Mouse (Mus musculus): ENCODE measurements around the gene Pmfbp1.

DNA sequence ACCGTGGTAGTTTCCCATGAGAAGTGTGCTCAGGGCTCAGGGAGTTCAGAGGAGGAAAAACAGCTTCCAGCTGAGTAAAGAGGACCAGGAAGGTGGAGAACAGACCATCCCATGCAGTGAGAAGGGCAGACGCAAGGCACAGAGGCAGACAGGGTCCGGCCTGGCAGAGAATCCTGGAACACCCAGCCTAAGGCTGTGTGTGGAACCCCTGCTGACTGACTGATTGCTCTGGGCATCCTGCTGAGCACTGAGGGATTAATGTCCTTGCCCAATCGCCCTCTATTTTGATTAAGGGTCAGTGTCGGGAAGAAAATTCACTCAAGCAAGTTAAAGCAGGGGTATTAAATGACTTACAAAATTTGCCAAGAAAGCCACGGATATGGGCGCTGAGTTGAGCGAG is 36.4 kb upstream of the Pmfbp1 start:
- no peak for TF ChIP-seq CTCF (conservative IDR thresholded peaks at IDR 0.05; ENCODE audit: low read length)
- TF ChIP-seq NANOG (IDR thresholded peaks at IDR 0.05; ENCODE audit: borderline replicate concordance, low read length) = peak; percentile 95
- TF ChIP-seq POU5F1 (IDR thresholded peaks at IDR 0.05; ENCODE audit: borderline replicate concordance, low read length) = no peak
